Mouse (Mus musculus) intestine, postnatal 0 days (tissue): ENCODE data around the gene Krt18. TPM values are rescaled to one million over a fixed set of nuclear protein-coding genes. Genes with fewer than 3 reads are reported as not detected.

Experiments used
- ATAC-seq: fragments of 200-750 bp; cut with Nextera tagmentation; 2 replicates; pipeline ENCODE4 v1.8.0; 2017; ENCODE audit warnings: mild to moderate bottlenecking, moderate TSS enrichment, moderate library complexity
- H3K27ac ChIP-seq: fragments of 300-500 bp; sonication (generic); 2 replicates; pipeline ENCODE4 v1.5.1; 2014; ENCODE audit warnings: mild to moderate bottlenecking, low read depth, low read length, moderate library complexity
- H3K27me3 ChIP-seq: fragments of 300-500 bp; sonication (generic); replicated peaks from 2 replicates; pipeline ENCODE4 v1.6.1; 2014; ENCODE audit warnings: low read length, mixed read lengths; ENCODE audit not compliant: control insufficient read depth, insufficient read depth
- H3K36me3 ChIP-seq: fragments of 300-500 bp; sonication (generic); 2 replicates; pipeline ENCODE4 v1.6.1; 2014; ENCODE audit warnings: mild to moderate bottlenecking, moderate library complexity; ENCODE audit not compliant: control insufficient read depth, insufficient read depth
- H3K4me1 ChIP-seq: fragments of 300-500 bp; sonication (generic); replicated peaks from 2 replicates; pipeline ENCODE4 v1.6.1; 2014; ENCODE audit warnings: antibody characterized with exemption, low read length, mixed read lengths; ENCODE audit not compliant: control insufficient read depth, insufficient read depth
- H3K4me2 ChIP-seq: fragments of 300-500 bp; sonication (generic); replicated peaks from 2 replicates; pipeline ENCODE4 v1.6.1; 2014; ENCODE audit warnings: low read depth, mild to moderate bottlenecking, moderate library complexity
- H3K4me3 ChIP-seq: fragments of 300-500 bp; sonication (generic); 2 replicates; pipeline ENCODE4 v1.5.1; 2014; ENCODE audit warnings: low read depth, low read length
- H3K9ac ChIP-seq: fragments of 300-500 bp; sonication (generic); 2 replicates; pipeline ENCODE4 v1.6.1; 2014; ENCODE audit warnings: mild to moderate bottlenecking, low read depth, low read length
- H3K9me3 ChIP-seq: fragments of 300-500 bp; sonication (generic); 2 replicates; pipeline ENCODE4 v1.6.1; 2016; ENCODE audit warnings: mixed run types; ENCODE audit not compliant: control insufficient read depth
- CTCF ChIP-seq: sonication (generic); IDR thresholded peaks from 2 replicates; pipeline ENCODE4 v1.5.1; 2016; ENCODE audit warnings: low read depth, mild to moderate bottlenecking, control low read depth, antibody characterized with exemption, moderate library complexity
- WGBS: fragments of 180-500 bp; shearing (Covaris S2); extraction: QIAGEN DNeasy Blood & Tissue Kit; methylation state at CpG from one replicate; pipeline ENCODE4 v1.1.7; 2014; 5-methylcytosine and 5-hydroxymethylcytosine counted together
- polyA plus RNA-seq: library from polyadenylated mRNA; unstranded; fragments of >200 nt; fragmentation: Nextera tagmentation; extraction: Ambion mirVana; gene quantifications from 2 replicates; pipeline ENCODE4 v1.2.1, GENCODE M21; 2015

Gene Krt18
- polyA plus RNA-seq, 1 experiment from 2014 or later, result 368 TPM

GRCm38 (mm10) chr15:102007097-102008069 is 20.6 kb upstream of the Krt18 start:
- 46% methylated on average over 12 of the region's 12 CpGs for WGBS

DNA sequence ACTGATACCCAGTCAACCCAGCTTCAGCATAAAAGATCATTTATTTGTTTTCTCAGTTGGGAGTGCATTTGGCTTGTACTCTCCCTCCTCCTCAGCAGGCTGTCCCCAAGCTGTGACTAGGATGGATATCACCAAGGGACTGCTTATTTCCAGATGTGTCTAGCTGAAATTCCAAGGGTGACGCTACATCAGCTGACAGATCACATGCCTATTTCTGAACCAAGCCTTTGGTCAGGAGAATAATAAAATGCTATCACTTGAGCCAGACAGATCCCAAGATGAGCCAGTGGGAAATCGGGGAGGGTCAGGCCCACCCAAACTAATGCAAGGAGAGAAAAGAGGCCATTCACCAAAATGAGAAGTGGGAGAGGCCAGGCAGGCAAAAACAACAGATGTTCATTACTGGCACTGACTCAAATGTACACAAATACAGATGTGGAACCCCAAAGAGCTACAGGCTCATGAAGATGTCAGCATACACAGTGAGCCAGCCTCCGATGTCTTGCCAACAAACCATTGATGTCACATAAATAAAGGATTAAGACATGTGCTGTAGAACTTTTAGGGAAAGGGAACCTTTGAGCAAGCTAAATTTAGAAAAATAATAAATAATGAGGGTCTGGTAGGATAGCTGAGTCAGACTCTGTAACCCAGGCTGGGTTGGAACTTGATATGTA is 17.3 kb upstream of the Krt18 start:
- Histone ChIP-seq H3K36me3 (no peaks in the 10 kb centered on the region), H3K9ac (no peak overlapping the region), H3K4me2 (no peak overlapping the region), H3K27ac (no peak overlapping the region), H3K27me3 (no peaks in the 10 kb centered on the region), H3K4me1 (peaks cover 19% of the 10 kb centered on the region), H3K4me3 (no peak overlapping the region), H3K9me3 (no peaks in the 10 kb centered on the region)
- no peak for ATAC-seq
- WGBS, result 52% methylated on average over 3 of the region's 3 CpGs
- no peak for TF ChIP-seq CTCF

More at GRCm38 (mm10) chr15:102007097-102008069, 20.6 kb upstream of the Krt18 start:
- peak overlapping the region; percentile 40; the same call in 1 of the 2 replicates for H3K4me2 ChIP-seq
- no peak for TF ChIP-seq CTCF
- peak overlapping the region; percentile 78; the same call in 1 of the 2 replicates for H3K27ac ChIP-seq
- H3K4me3 ChIP-seq, result no peak overlapping the region
- no peaks in the 10 kb centered on the region for H3K9me3 ChIP-seq
- no peaks in the 10 kb centered on the region for H3K27me3 ChIP-seq
- no peak for ATAC-seq
- peaks cover 11% of the 10 kb centered on the region for H3K4me1 ChIP-seq
- no peak overlapping the region for H3K9ac ChIP-seq
- no peaks in the 10 kb centered on the region for H3K36me3 ChIP-seq

DNA sequence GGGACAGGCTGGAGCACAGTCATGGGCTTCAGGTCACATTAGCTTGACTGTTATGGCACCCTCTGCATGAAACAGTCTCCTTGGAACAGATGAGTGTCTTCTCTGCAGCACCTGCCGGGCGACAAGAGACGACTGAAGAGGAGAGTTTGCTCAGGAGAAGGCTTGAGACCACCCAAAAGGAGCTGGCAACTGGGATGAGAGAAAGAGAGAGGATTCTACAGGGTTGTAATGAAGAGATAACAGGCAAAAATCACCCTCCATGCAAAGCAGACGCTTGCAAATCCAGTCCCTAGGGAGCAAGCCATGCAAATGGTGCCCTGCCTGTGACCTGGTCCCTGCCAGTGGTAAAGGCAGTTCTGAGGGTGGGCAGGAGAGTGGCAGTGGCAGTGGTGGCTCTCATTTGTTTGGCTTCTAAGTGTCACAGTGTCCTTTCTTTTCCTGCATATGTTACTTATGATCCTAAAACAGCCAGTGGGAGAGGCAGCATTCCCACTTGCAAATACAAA is 15.7 kb upstream of the Krt18 start:
- no peak for TF ChIP-seq CTCF

GRCm38 (mm10) chr15:102013651-102014050 is 14.3 kb upstream of the Krt18 start:
- H3K9me3 ChIP-seq, result no peaks in the 10 kb centered on the region
- no peak overlapping the region for H3K9ac ChIP-seq
- H3K36me3 ChIP-seq, result no peaks in the 10 kb centered on the region
- 24% methylated on average over 3 of the region's 3 CpGs for WGBS
- H3K27ac ChIP-seq, result peak overlapping the region; percentile 41; the same call in 1 of the 2 replicates
- TF ChIP-seq CTCF, result no peak
- no peak for ATAC-seq
- H3K4me2 ChIP-seq, result 0 out of 2 replicates have a peak overlapping the region, but pooled peaks have one; percentile 1
- no peaks in the 10 kb centered on the region for H3K27me3 ChIP-seq
- H3K4me1 ChIP-seq, result peaks cover 8% of the 10 kb centered on the region
- no peak overlapping the region for H3K4me3 ChIP-seq

More for the DNA sequence above, 15.7 kb upstream of the Krt18 start:
- H3K27me3 ChIP-seq, result no peaks in the 10 kb centered on the region
- H3K9ac ChIP-seq, result no peak overlapping the region
- H3K36me3 ChIP-seq, result no peaks in the 10 kb centered on the region
- no peak for ATAC-seq
- 68% methylated on average over 4 of the region's 4 CpGs for WGBS
- no peak overlapping the region for H3K27ac ChIP-seq
- no peak overlapping the region for H3K4me2 ChIP-seq
- H3K4me1 ChIP-seq, result peaks cover 11% of the 10 kb centered on the region
- H3K9me3 ChIP-seq, result no peaks in the 10 kb centered on the region
- H3K4me3 ChIP-seq, result no peak overlapping the region

DNA sequence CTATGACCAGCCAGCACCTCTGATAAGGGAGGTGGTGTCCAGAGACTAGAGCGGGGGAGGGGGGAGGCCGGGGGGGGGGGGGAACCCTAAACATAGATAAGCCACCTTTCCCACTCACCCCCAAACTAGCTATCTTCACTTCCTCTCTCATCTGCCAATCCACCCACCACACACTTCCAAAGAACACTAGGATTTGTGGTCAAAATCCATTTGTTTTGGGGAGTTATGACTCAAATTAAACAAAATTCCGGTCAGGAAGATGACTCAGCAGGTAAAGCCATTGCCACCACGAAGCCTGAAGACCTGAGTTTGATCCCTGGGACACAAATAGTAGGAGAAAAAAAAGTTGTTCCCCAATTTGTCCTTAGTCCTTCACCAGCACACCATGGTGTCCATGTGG is 13.1 kb upstream of the Krt18 start:
- no peaks in the 10 kb centered on the region for H3K9me3 ChIP-seq
- H3K4me2 ChIP-seq, result no peak overlapping the region
- no peak overlapping the region for H3K9ac ChIP-seq
- no peak overlapping the region for H3K27ac ChIP-seq
- peaks cover 8% of the 10 kb centered on the region for H3K4me1 ChIP-seq
- no peak for TF ChIP-seq CTCF
- no peaks in the 10 kb centered on the region for H3K36me3 ChIP-seq
- no peak overlapping the region for H3K4me3 ChIP-seq
- H3K27me3 ChIP-seq, result no peaks in the 10 kb centered on the region
- ATAC-seq, result no peak
- 34% methylated on average over 2 of the region's 4 CpGs for WGBS

DNA sequence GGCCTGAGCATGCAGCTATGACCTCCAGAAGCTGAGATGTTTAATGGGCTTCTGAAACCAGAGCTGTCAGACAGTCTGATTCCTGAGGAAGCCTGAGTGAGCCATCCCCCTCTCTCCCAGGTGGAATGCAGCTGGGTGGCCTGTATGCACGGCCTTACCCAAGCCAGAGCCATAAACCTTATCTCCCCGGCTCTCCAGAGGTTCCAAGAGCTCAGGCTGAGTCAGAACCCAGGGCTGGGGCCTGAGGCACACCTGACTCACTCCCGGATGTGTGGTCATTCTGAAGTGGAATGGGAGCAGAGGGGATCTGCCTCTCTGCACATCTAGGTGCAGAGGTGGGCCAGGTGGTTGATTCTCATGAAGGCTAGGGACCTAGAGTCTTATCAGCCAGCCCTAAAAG is 11.9 kb upstream of the Krt18 start:
- H3K4me1 ChIP-seq, result peaks cover 8% of the 10 kb centered on the region
- no peak overlapping the region for H3K4me3 ChIP-seq
- no peaks in the 10 kb centered on the region for H3K9me3 ChIP-seq
- H3K9ac ChIP-seq, result peak overlapping the region; percentile 26; the same call in 1 of the 2 replicates
- H3K4me2 ChIP-seq, result peak overlapping the region; percentile 51
- no peak for TF ChIP-seq CTCF
- 11% methylated on average over 3 of the region's 3 CpGs for WGBS
- no peaks in the 10 kb centered on the region for H3K36me3 ChIP-seq
- peak overlapping the region; percentile 97 for H3K27ac ChIP-seq
- peak; percentile 84 for ATAC-seq
- no peaks in the 10 kb centered on the region for H3K27me3 ChIP-seq
